Mouse (Mus musculus) ES-E14 (cell line): ENCODE data around the gene Kcnk5. TPM values are rescaled to one million over a fixed set of nuclear protein-coding genes. Genes with fewer than 3 reads are reported as not detected.

Source experiments
- DNase-seq: peaks from one replicate; pipeline ENCODE4 v3.0.0-alpha.2; 2013; ENCODE audit warnings: low read depth, low spot score
- H3K27ac ChIP-seq: 2 replicates; pipeline ENCODE4 v1.5.1; 2012; ENCODE audit warnings: low read depth, mild to moderate bottlenecking, low read length, moderate library complexity, mixed read lengths; ENCODE audit not compliant: poor library complexity, insufficient read depth, severe bottlenecking
- H3K36me3 ChIP-seq: 2 replicates; pipeline ENCODE4 v1.6.1; 2012; ENCODE audit warnings: mild to moderate bottlenecking, low read length, moderate library complexity, mixed read lengths; ENCODE audit not compliant: control insufficient read depth, poor library complexity, insufficient read depth, severe bottlenecking
- H3K4me1 ChIP-seq, 2 experiments: fragments of 150-350 bp in 1 of 2; sonication (generic) in 1 of 2; 2 replicates each; pipeline ENCODE4 v1.6.1; 2012; ENCODE audit warnings: low read length in 2 of 2, mild to moderate bottlenecking in 1 of 2, mixed read lengths in 1 of 2; ENCODE audit not compliant: control insufficient read depth in 2 of 2, insufficient read depth in 2 of 2, poor library complexity in 1 of 2
- H3K4me3 ChIP-seq, 2 experiments: fragments of 150-350 bp in 1 of 2; sonication (generic) in 1 of 2; 2 replicates each; pipeline ENCODE4 v1.5.1; 2012; ENCODE audit warnings: low read length in 2 of 2, low read depth in 1 of 2, mild to moderate bottlenecking in 1 of 2, mixed read lengths in 1 of 2; ENCODE audit not compliant: insufficient read depth in 1 of 2, poor library complexity in 1 of 2, severe bottlenecking in 1 of 2
- H3K9ac ChIP-seq: 2 replicates; pipeline ENCODE4 v1.6.1; 2012; ENCODE audit warnings: low read depth, mild to moderate bottlenecking, low read length, mixed read lengths; ENCODE audit not compliant: poor library complexity, insufficient read depth, severe bottlenecking
- H3K9me3 ChIP-seq: fragments of 150-350 bp; sonication (generic); 2 replicates; pipeline ENCODE4 v1.6.1; 2012; ENCODE audit warnings: low read depth, mild to moderate bottlenecking, low read length; ENCODE audit not compliant: control insufficient read depth, insufficient read depth
- CHD2 ChIP-seq: IDR thresholded peaks from 2 replicates; pipeline ENCODE4 v1.6.1; 2014; ENCODE audit warnings: mild to moderate bottlenecking, low read depth, low read length, inconsistent platforms
- HCFC1 ChIP-seq: IDR thresholded peaks from 2 replicates; pipeline ENCODE4 v1.6.1; 2012; ENCODE audit warnings: low read length, inconsistent platforms, borderline replicate concordance; ENCODE audit not compliant: insufficient read depth
- MAFK ChIP-seq: IDR thresholded peaks from 2 replicates; pipeline ENCODE4 v1.6.1; 2014; ENCODE audit warnings: mild to moderate bottlenecking, low read depth, low read length, inconsistent platforms; ENCODE audit not compliant: insufficient read depth
- ZC3H11A ChIP-seq: IDR thresholded peaks from 2 replicates; pipeline ENCODE4 v1.6.1; 2012; ENCODE audit warnings: low read depth, mild to moderate bottlenecking, inconsistent platforms, low read length, borderline replicate concordance
- ZNF384 ChIP-seq: IDR thresholded peaks from 2 replicates; pipeline ENCODE4 v1.6.1; 2012; ENCODE audit warnings: low read depth, low read length, inconsistent platforms
- in situ Hi-C, 2 experiments: fragments of 600-800 bp; cut with MboI; formaldehyde crosslinking; loops; one replicate each; pipeline ENCODE4 v1.15.1; 2025; ENCODE audit warnings: low sequenced_read_pairs in 2 of 2, inconsistent platforms in 1 of 2; ENCODE audit not compliant: unreplicated experiment in 2 of 2
- total RNA-seq: library from RNA; depleted of rRNA; stranded (reverse); fragments of 300-350 nt; gene quantifications from 2 replicates; pipeline ENCODE4 v1.2.3, GENCODE M21; 2012

Gene Kcnk5
- total RNA-seq, 1 experiment, result 68.6 TPM

DNA sequence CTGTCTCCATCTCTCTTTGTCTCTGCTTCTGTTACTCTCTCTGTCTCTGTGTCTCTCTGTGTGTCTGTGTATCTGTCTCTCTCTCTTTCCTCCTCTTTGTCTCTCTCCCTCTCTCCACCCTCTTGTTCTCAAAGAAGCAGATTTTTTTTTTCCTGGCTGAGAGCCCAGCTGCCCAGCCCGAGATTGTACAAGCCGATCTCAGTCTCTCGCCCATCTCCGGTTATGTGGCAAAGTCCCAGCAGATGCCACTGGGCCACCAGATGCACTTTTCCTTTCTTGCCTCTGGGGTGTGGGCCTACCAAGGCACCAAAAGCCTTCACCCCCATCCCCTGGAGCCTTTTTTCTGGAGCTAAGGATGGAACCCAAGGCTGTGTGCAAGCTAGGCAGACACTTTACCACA lies 42.6 kb upstream of the Kcnk5 start:
- Histone ChIP-seq H3K9me3 (no peaks in the 10 kb centered on the region), H3K4me3 (no peak overlapping the region), H3K36me3 (no peaks in the 10 kb centered on the region), H3K9ac (peak overlapping the region; percentile 34; the same call in 1 of the 2 replicates), H3K4me1 (peaks cover 10 to 21% of the 10 kb centered on the region in 2 experiments; a peak in 3 of 4 replicates), H3K27ac (no peak overlapping the region)
- no peak for DNase-seq
- in situ Hi-C loops, result no loop called here
- TF ChIP-seq MAFK (no peak), HCFC1 (no peak), ZNF384 (no peak), ZC3H11A (no peak), CHD2 (no peak)

DNA sequence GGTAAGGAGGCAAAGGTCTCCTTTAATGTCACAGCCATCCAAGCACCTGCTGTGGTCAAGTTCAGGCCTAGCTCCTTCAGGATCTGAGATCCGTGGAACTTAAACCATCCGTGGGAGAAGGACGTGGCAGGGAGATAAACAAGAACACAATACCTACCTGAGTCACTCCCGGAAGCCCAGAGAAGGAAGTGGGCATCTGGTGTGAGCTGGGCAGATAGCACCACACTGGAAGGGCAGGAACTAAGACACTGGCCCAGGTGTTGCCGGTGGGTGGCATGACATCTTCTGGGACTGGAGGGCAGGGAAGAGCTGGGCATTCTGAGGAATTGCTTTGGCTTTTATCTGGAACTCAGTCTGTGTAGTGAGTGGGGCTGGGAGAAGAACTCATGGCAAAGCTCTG lies 41.6 kb upstream of the Kcnk5 start:
- H3K4me1 ChIP-seq, result peaks cover 17 to 21% of the 10 kb centered on the region in 2 experiments
- no peak overlapping the region for H3K9ac ChIP-seq
- H3K27ac ChIP-seq, result no peak overlapping the region
- no peak for DNase-seq
- in situ Hi-C loops, result no loop called here
- no peaks in the 10 kb centered on the region for H3K36me3 ChIP-seq
- TF ChIP-seq HCFC1 (no peak), MAFK (no peak)
- no peaks in the 10 kb centered on the region for H3K9me3 ChIP-seq
- H3K4me3 ChIP-seq, result no peak overlapping the region

DNA sequence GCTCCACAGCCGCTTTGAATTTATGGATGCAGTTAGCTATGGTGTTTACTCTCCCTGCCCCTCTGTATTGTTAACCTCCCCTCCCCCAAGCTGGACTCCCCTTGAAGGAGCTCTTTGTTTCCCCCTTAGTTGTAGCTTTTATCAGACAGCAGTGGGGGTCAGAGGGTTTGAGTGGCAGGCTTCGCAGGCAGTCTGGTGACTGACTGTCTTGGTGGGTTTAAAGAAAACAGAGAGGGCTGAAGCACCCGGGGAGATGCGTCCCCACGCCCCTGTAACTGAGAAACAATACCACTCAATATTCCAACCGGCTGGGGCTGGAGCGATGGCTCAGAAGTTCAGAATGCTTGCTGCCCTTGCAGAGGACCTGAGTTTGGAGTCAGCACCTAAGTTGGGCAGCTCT lies 39.5 kb upstream of the Kcnk5 start:
- H3K27ac ChIP-seq, result peak overlapping the region; percentile 81
- 0 out of 4 replicates have a peak overlapping the region, but pooled peaks of 1 of the 2 experiments have one; percentile 8 for H3K4me3 ChIP-seq
- TF ChIP-seq CHD2, result peak; percentile 59; the same call in 1 of the 2 replicates
- no peak for TF ChIP-seq MAFK
- H3K9ac ChIP-seq, result peak overlapping the region; percentile 24; the same call in 1 of the 2 replicates
- no peaks in the 10 kb centered on the region for H3K36me3 ChIP-seq
- in situ Hi-C loops, result no loop called here
- H3K9me3 ChIP-seq, result no peaks in the 10 kb centered on the region
- peaks cover 22 to 24% of the 10 kb centered on the region in 2 experiments for H3K4me1 ChIP-seq
- DNase-seq, result no peak

DNA sequence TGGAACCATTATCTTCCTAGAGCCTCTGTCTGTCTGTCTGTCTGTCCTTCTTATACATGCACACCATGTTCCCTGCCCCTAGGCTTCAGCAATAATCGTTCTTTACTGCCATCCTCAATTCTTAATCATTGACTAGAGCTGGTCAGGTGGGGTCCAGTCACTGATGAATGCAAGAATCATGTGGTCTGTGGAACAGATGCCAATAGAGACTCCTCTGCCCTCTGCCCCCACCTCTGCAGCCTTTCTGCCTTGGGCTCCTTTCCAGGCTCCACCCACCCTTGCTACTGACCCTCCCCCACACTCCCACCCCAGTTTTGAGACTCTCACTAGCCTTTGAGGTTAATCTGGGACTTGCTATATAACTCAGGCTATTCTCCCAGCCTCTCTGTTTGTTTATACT lies 38.2 kb upstream of the Kcnk5 start:
- Histone ChIP-seq H3K9ac (peak overlapping the region; percentile 24; the same call in 1 of the 2 replicates), H3K4me1 (peaks cover 28 to 32% of the 10 kb centered on the region in 2 experiments), H3K27ac (peak overlapping the region; percentile 81; the same call in 1 of the 2 replicates), H3K36me3 (no peaks in the 10 kb centered on the region), H3K4me3 (no peak overlapping the region; a peak in 1 of 4 replicates), H3K9me3 (no peaks in the 10 kb centered on the region)
- in situ Hi-C loops, result no loop called here
- DNase-seq, result no peak
- TF ChIP-seq ZNF384, result no peak
- no peak for TF ChIP-seq MAFK
- no peak for TF ChIP-seq ZC3H11A
- no peak for TF ChIP-seq CHD2
- TF ChIP-seq HCFC1, result no peak

DNA sequence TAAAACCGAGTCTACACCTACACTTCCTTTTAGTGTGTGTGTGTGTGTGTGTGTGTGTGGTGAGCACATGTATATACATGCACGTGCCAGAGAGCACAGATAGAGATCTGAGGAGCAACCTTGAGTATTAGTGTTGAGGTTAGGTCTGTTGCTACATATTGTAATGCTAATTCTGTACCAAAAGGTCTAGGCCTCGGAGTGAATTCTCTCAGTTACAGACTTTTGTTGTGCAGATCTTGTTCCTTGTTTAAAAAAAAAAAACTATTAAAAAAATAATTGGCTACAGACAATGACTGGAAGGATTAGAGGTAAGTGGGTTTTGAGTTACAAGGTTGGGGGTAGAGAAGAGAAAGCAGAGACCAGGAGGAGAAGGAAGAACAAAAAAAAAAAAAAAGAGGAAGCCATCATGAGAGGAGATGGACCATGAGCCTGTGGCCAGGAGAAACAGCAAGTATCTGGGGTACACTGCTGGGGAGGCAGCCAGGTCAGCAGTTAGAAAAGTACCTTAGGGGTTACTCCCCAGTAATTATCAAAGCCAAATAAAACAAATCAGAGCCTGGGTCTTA lies 35.8 kb upstream of the Kcnk5 start:
- TF ChIP-seq ZC3H11A (no peak), ZNF384 (peak; percentile 98), MAFK (no peak), HCFC1 (no peak; the same call in 1 of the 2 replicates), CHD2 (peak; percentile 80)
- no peaks in the 10 kb centered on the region for H3K36me3 ChIP-seq
- peak overlapping the region; percentile 17 to 47; a peak in 3 of 4 replicates for H3K4me3 ChIP-seq
- peaks cover 33 to 40% of the 10 kb centered on the region in 2 experiments for H3K4me1 ChIP-seq
- in situ Hi-C loops, result no loop called here
- peak overlapping the region; percentile 100 for H3K27ac ChIP-seq
- H3K9me3 ChIP-seq, result no peaks in the 10 kb centered on the region
- DNase-seq, result peak; percentile 77
- peak overlapping the region; percentile 63 for H3K9ac ChIP-seq
